Mouse (Mus musculus) Patski (cell line): Measurements from ENCODE around the gene BC107364. TPM values are rescaled to one million over a fixed set of nuclear protein-coding genes. Genes with fewer than 3 reads are reported as not detected.
A peak's percentile ranks its signal among the peaks of the same experiment; 100 is the strongest.
"Not testable (repeated sequence)": the region's sequence is repeated elsewhere in the genome, so short reads cannot be mapped to it uniquely, and the experiment has no call there.

ENCODE experiments used
- ATAC-seq: fragments of 100-300 bp; one replicate; pipeline ENCODE4 v1.8.0; 2021
- CTCF ChIA-PET: fragments of 350-600 bp; sonication (Branson Sonifier 250); formaldehyde crosslinking; loops from one replicate; lab custom pipeline; 2022; ENCODE audit warnings: inconsistent platforms; lab: Charles Lee
- POLR2A ChIA-PET: fragments of 350-600 bp; sonication (Branson Sonifier 250); formaldehyde crosslinking; loops from one replicate; lab custom pipeline; 2022; ENCODE audit warnings: antibody characterized with exemption, inconsistent platforms; lab: Charles Lee
- DNase-seq: peaks from one replicate; pipeline ENCODE4 v3.0.0-alpha.2; 2011; ENCODE audit warnings: low read depth, low spot score
- H3K27me3 ChIP-seq: fragments of 371-371 bp; one replicate; pipeline ENCODE4 v1.5.1; 2021
- CTCF ChIP-seq: fragments of 100-300 bp; IDR thresholded peaks from one replicate; pipeline ENCODE4 v1.5.1; 2021
- in situ Hi-C: fragments of 300-500 bp; cut with MboI; formaldehyde crosslinking; loops from 3 replicates; pipeline ENCODE4 v1.11.1; 2018; ENCODE audit warnings: low pct_unique_long_range_greater_than_20kb, mixed read lengths
- polyA plus RNA-seq: library from polyadenylated mRNA; unstranded; gene quantifications from one replicate; pipeline ENCODE4 v1.2.3, GENCODE M21; 2021

BC107364 gene
- polyA plus RNA-seq, 1 experiment from 2014 or later = not detected

DNA sequence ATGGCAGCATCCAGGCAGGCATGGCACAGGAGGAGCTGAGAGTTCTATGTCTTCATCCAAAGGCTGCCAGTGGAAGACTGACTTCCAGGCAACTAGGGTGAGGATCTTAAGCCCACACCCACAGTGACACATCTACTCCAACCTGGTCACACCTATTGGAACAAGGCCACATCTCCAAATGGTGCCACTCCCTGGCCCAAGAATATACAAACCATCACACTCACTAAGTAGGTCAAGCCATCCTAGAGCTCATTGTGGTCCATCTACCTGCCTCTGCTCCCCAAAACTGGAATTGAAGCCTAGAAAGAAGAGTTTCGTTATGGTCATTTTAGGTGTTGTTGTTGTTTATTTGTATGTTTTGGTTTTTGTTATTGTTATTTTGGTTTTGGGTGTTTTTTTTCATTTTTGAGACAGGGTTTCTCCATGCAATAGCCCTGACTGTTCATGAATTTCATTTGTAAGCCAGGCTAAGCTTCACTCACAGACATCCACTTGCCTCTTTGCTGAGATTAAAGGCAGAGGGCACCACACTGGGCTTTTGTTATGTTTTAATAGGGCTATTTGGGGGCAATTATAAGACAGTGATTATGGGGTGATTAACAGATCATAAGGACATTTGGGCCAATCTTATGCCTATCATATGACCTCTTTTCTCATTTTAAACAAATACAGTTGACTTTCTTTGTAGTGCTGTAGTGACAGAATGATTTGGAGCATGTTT is 43.5 kb upstream of the BC107364 start:
- CTCF ChIA-PET = no interaction called here
- in situ Hi-C loops = no loop called here
- ATAC-seq (no peak), DNase-seq (no peak)
- no peaks in the 10 kb centered on the region for H3K27me3 ChIP-seq
- POLR2A ChIA-PET = interaction anchor here (0.7 kb wide), 1 partner anchor 13 kb away, joined by 4 read pairs; no protein-coding TSS in a partner anchor
- no peak for TF ChIP-seq CTCF

DNA sequence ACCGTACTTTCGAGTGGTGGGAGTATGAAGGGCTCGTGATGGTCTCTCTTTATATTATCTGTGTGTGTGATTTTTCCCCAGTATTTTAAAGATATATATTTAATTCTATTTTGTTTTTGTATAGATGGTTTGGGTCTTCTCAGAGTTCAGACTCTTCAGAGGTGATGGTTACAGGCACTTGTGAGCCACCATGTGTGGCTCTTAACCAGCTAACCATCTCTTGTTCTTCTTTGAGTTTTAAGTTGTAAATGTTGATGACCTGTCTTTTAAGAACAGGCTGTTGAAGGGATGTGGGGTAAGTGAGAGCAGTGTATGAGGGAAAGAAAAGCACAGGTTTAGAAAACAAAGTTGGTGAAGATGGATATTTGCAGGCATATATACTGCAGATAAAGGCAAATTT is 42.8 kb upstream of the BC107364 start:
- H3K27me3 ChIP-seq = no peaks in the 10 kb centered on the region
- TF ChIP-seq CTCF = no peak
- DNase-seq = no peak
- in situ Hi-C loops = no loop called here
- ChIA-PET CTCF (no interaction called here), POLR2A (interaction anchor here (0.7 kb wide), 1 partner anchor 13 kb away, joined by 4 read pairs; no protein-coding TSS in a partner anchor)
- ATAC-seq = no peak

DNA sequence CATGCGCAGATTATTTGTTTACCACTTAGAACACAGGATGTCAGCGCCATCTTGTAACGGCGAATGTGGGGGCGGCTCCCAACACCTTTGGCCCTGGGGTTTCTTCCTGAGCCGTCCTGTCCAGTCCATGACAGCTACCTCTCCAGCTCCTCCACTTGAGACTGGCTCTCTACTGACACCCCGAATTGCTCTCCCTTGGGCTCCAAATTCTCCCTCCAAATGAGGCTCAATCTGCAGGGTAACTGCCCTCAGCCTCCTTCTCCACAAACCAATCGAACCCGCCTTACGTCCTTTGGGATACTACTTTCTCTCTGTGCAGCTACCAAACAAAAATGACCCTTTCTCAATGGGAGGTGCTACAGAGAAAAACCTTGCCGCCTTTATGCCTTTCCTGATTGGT is 42.4 kb upstream of the BC107364 start:
- H3K27me3 ChIP-seq, in situ Hi-C loops, POLR2A ChIA-PET, CTCF ChIA-PET, DNase-seq: not testable (repeated sequence)
- peak; percentile 78 for ATAC-seq

DNA sequence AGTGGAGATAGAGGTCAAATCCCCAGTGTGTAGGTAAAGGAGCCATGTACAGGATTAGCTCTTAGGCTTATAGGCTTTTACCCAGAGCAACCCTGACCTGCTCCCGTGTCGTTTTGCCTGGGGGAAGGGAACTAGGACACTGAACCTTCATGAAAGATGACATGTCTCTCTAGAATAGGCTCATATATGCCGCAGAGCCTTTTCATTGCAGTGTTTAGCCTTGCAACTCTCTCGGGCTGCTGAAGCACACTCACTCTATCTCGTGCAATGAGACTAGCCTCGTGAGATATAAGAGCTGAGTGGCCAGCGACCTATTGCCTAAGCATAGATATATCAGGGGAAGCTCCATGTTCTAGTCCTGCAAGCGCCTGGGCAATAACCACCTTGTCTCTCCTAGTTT is 37.5 kb upstream of the BC107364 start:
- H3K27me3 ChIP-seq, POLR2A ChIA-PET, ATAC-seq, DNase-seq, CTCF ChIA-PET: not testable (repeated sequence)
- in situ Hi-C loops = loop anchor here (10.0 kb wide), 1 partner anchor 65 kb away; no protein-coding TSS in a partner anchor

DNA sequence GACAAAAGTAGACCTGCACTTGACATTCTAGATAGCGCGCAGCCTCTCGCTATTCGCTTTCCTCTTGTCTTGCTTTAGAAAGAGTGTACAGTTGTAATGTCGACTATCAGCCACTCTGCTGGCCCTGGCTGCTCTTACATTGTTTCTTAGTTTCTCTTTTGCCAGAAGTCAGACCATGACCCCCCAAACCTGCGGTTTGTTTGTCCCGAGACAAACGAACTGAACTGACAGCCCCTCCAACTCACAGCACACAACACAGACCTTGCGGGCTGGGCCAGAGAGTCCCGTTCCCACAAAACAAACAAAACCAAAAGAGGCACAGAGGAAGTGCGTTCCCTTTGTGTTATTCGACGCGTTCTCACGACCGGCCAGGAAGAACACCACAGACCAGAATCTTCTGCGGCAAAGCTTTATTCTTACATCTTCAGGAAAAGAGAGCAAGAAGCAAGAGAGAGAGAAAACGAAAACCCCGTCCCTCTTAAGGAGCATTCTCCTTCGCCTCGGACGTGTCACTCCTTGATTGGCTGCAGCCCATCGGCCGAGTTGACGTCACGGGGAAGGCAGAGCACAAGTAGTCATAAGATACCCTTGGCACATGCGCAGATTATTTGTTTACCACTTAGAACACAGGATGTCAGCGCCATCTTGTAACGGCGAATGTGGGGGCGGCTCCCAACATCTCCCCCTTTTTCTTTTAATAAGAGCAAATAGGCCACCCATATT is 37.0 kb upstream of the BC107364 start:
- POLR2A ChIA-PET, CTCF ChIA-PET, H3K27me3 ChIP-seq, DNase-seq: not testable (repeated sequence)
- in situ Hi-C loops = loop anchor here (10.0 kb wide), 1 partner anchor 64 kb away; no protein-coding TSS in a partner anchor
- ATAC-seq = peak; percentile 63

DNA sequence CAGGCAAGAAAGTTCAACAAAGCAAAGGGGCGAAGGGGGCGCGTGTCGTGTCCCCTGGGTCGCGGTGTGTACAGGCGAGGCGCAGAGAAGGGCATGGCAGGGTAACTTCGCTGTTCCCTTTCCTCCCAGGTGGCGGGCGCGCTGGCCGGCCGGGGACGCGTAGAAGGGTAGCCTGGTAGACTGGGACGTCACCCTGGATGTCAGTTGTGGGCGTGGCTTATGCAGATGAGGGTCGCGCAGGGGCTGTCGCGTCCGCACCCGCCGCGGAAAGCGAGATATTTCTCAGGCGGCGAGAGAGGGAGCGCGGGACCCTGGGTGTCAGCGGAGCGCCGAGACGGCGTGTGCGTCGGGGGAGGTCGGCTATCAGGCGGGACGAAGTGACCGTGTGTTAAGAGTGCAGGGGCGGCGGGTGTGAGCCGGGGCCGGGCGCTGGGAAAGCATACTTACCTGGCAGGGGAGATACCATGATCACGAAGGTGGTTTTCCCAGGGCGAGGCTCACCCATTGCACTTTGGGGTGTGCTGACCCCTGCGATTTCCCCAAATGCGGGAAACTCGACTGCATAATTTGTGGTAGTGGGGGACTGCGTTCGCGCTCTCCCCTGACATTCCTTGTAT is 36.3 kb upstream of the BC107364 start:
- CTCF ChIA-PET, POLR2A ChIA-PET, DNase-seq, H3K27me3 ChIP-seq: not testable (repeated sequence)
- in situ Hi-C loops = loop anchor here (10.0 kb wide), 1 partner anchor 64 kb away; no protein-coding TSS in a partner anchor
- ATAC-seq = peak; percentile 54

DNA sequence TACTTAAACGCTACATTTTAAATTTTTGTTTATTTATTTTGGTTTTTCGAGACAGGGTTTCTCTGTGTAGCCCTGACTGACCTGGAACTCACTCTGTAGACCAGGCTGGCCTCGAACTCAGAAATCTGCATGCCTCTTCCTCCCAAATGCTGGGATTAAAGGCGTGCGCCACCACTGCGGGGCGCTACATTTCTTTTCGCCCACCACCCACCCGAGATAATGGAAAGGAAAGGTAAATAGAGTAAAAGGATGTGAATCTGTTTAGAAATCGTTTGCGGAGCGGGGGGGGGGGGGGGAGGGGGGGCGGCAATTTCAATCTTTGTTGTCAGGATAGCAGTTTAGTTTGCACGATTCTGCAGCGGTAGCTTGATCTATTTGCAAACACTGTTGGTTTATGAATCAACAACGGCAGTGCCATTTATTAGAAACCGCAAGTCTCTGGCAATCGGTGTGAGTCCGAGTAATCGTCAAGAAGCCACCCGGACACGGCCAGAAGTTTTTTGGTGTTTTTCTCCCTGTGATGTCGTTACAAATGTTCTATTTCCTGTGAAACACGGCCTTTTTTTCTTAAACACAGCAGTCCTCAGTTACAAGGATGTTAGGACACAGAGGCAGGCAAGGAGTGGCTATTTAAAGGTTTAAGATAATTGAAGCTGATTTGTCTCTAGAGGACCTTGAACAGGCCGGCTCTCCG is 35.6 kb upstream of the BC107364 start:
- ChIA-PET CTCF (no interaction called here), POLR2A (interaction anchor here (0.5 to 1.2 kb wide), 2 partner anchors 14 to 45 kb away, joined by 3 read pairs; no protein-coding TSS in a partner anchor)
- ATAC-seq = peak; percentile 1
- in situ Hi-C loops = loop anchor here (10.0 kb wide), 1 partner anchor 63 kb away; no protein-coding TSS in a partner anchor
- no peak for DNase-seq
- H3K27me3 ChIP-seq = no peaks in the 10 kb centered on the region
- TF ChIP-seq CTCF = peak; percentile 64

DNA sequence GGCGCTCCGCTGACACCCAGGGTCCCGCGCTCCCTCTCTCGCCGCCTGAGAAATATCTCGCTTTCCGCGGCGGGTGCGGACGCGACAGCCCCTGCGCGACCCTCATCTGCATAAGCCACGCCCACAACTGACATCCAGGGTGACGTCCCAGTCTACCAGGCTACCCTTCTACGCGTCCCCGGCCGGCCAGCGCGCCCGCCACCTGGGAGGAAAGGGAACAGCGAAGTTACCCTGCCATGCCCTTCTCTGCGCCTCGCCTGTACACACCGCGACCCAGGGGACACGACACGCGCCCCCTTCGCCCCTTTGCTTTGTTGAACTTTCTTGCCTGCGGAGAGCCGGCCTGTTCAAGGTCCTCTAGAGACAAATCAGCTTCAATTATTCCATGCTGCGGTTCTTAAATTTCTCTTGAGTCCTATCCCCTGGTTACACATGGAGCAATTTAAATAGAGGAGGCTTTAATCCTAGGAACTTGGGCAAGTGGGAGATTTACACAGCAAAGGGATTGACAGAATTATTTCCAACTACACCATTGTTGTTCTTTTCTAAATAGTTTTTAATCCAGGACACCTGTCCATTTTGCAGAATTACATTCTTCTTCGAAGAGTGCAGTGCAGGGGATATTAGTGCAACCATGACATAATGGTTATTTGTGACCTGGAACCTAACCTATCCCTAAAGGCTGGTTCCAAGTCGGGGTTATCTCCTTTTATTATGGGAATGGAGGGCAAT is 34.9 kb upstream of the BC107364 start:
- CTCF ChIA-PET, H3K27me3 ChIP-seq, DNase-seq: not testable (repeated sequence)
- POLR2A ChIA-PET = interaction anchor here (0.5 to 1.2 kb wide), 2 partner anchors 14 to 45 kb away, joined by 3 read pairs; no protein-coding TSS in a partner anchor
- ATAC-seq = peak; percentile 37
- in situ Hi-C loops = loop anchor here (10.0 kb wide), 1 partner anchor 62 kb away; no protein-coding TSS in a partner anchor

DNA sequence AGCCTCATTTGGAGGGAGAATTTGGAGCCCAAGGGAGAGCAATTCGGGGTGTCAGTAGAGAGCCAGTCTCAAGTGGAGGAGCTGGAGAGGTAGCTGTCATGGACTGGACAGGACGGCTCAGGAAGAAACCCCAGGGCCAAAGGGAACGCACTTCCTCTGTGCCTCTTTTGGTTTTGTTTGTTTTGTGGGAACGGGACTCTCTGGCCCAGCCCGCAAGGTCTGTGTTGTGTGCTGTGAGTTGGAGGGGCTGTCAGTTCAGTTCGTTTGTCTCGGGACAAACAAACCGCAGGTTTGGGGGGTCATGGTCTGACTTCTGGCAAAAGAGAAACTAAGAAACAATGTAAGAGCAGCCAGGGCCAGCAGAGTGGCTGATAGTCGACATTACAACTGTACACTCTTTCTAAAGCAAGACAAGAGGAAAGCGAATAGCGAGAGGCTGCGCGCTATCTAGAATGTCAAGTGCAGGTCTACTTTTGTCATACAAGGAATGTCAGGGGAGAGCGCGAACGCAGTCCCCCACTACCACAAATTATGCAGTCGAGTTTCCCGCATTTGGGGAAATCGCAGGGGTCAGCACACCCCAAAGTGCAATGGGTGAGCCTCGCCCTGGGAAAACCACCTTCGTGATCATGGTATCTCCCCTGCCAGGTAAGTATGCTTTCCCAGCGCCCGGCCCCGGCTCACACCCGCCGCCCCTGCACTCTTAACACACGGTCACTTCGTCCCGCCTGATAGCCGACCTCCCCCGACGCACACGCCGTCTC is 34.1 kb upstream of the BC107364 start:
- ATAC-seq = peak; percentile 81
- CTCF ChIA-PET, H3K27me3 ChIP-seq, DNase-seq: not testable (repeated sequence)
- POLR2A ChIA-PET = interaction anchor here (1.2 kb wide), 1 partner anchor 15 kb away, joined by 3 read pairs; no protein-coding TSS in a partner anchor
- in situ Hi-C loops = loop anchor here (10.0 kb wide), 1 partner anchor 61 kb away; no protein-coding TSS in a partner anchor
